Mouse (Mus musculus): ENCODE data around the gene Hmgb4. TPM values are rescaled to one million over a fixed set of nuclear protein-coding genes. Genes with fewer than 3 reads are reported as not detected.

Gene Hmgb4
- polyA plus RNA-seq, 1 experiment from 2014 or later = not detected

DNA sequence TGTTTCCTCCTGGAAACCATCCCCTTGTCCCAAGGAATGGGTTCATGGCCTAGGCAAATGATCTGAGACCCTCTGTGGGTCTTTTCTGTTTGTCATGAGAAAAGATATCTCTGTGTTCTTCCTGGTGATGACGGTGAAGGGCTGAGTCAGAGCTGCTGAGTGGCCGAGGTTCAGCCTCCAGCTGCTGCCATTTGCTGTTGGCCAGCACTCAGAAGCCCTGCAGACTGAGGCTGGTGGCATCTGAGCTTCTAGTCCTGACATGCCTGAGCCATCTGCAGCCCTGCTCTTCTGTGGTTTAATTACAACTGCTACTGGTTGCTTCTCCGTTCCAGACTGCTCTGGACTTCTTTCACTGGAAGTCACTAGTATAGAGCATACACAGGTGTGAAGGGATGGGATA is 4.6 kb upstream of the Hmgb4 start:
- H3K4me2 ChIP-seq = no peak overlapping the region
- no peak overlapping the region for H3K9ac ChIP-seq
- H3K9me3 ChIP-seq = no peaks in the 10 kb centered on the region
- H3K36me3 ChIP-seq = no peaks in the 10 kb centered on the region
- 78% methylated on average over 3 of the region's 3 CpGs for WGBS
- H3K27ac ChIP-seq = no peak overlapping the region
- no peaks in the 10 kb centered on the region for H3K27me3 ChIP-seq
- no peak overlapping the region for H3K4me3 ChIP-seq
- ATAC-seq (ENCODE audit: low FRiP score) = no peak
- H3K4me1 ChIP-seq (replicated peaks) = peaks cover 20% of the 10 kb centered on the region

DNA sequence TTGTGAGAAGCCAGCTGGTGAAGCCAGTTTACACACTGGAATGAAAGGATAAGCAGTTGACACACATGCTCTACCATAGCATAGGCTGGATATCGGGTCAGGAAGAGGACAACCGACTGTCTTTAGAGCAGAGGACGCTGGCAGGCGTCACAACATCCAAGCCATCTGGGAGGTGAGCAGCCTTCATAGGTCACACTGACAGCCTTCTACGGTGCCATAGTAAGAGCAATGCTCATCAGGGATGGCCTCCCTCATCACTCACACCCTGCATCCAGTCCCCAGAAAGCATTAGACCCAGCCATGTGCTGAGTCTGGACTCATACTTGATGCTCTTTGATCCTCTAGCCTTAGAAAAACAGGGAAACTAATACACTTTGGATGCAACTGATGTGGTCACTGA is 3.7 kb upstream of the Hmgb4 start:
- Histone ChIP-seq H3K9me3 (no peaks in the 10 kb centered on the region), H3K36me3 (no peaks in the 10 kb centered on the region), H3K4me1 (replicated peaks) (peaks cover 12% of the 10 kb centered on the region; the same call in 1 of the 2 replicates), H3K4me3 (no peak overlapping the region), H3K27ac (no peak overlapping the region), H3K9ac (no peak overlapping the region), H3K27me3 (no peaks in the 10 kb centered on the region), H3K4me2 (no peak overlapping the region)
- WGBS = 94% methylated on average over 5 of the region's 5 CpGs
- ATAC-seq (ENCODE audit: low FRiP score) = no peak

DNA sequence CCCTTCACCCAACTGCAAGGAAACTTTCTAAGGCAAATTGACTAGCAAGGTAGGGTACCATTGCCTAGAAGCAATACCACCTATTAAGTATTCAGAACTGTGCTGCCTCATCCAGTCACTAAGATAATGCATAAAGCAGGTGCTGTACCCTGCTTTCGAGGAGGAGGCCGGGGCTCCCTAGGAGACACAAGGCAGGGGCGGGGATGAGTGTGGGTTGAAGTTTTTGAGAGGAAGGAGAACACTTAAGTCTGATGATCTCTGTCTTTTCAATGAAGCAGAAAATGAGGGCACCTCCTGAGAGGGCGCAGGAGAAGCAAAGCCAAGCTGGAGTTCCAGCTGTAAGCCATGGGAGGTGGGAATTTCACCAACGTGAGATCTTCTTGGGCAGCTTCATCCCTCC is 1.5 kb downstream of the Hmgb4 start:
- Histone ChIP-seq H3K36me3 (no peaks in the 10 kb centered on the region), H3K4me2 (no peak overlapping the region), H3K27me3 (no peaks in the 10 kb centered on the region), H3K27ac (no peak overlapping the region), H3K9ac (no peak overlapping the region), H3K9me3 (no peaks in the 10 kb centered on the region), H3K4me1 (replicated peaks) (0 out of 2 replicates have a peak, but pooled peaks cover 7% of the 10 kb centered on the region), H3K4me3 (no peak overlapping the region)
- 92% methylated on average over 5 of the region's 5 CpGs for WGBS
- no peak for ATAC-seq (ENCODE audit: low FRiP score)

DNA sequence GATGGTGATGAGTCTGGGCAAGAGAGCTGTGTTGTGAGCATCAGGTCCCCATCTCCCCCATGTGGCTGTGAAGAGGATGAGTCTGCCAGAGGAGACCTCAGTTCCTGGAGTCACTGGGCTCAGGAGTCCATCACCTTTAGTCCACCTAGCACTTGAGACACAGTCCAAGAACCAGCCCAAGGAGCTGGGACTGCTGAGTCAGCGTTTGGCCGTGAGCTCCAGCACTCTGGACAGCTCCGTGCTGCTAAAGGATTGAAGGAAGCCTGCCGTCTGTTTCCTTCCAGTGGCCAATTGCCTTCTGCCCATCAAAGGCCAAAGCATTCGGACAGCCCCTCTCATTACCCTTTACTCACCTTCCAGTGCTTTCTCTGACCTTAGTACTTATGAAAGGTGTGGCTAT is 12.1 kb downstream of the Hmgb4 start:
- H3K36me3 ChIP-seq = no peaks in the 10 kb centered on the region
- peaks cover 15% of the 10 kb centered on the region; the same call in 1 of the 2 replicates for H3K4me1 ChIP-seq (replicated peaks)
- H3K27ac ChIP-seq = no peak overlapping the region
- no peak overlapping the region for H3K4me3 ChIP-seq
- H3K9ac ChIP-seq = no peak overlapping the region
- no peak for ATAC-seq (ENCODE audit: low FRiP score)
- no peaks in the 10 kb centered on the region for H3K27me3 ChIP-seq
- no peak overlapping the region for H3K4me2 ChIP-seq
- 15% methylated on average over 5 of the region's 5 CpGs for WGBS
- no peaks in the 10 kb centered on the region for H3K9me3 ChIP-seq

DNA sequence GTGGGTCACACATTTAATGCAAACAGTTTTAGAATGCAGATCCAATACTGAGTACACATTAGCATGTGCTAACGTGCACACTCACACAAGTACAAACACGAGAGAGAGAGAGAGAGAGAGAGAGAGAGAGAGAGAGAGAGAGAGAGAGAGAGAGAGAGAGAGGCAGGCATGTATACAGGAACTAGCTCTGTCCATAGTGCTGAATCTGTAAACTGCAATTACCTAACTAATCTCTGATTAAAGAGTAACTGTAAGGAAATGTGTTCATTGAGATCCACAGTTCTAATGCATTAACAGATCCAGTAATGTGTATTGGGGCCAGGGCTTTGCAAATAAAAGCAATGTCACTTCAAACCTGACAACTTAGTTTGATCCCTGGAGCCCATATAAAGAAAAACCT is 15.6 kb downstream of the Hmgb4 start:
- ATAC-seq (ENCODE audit: low FRiP score) = no peak
- Histone ChIP-seq H3K27me3 (no peaks in the 10 kb centered on the region), H3K4me1 (replicated peaks) (peaks cover 44% of the 10 kb centered on the region), H3K36me3 (no peaks in the 10 kb centered on the region), H3K4me3 (no peak overlapping the region), H3K9ac (no peak overlapping the region), H3K27ac (no peak overlapping the region), H3K9me3 (no peaks in the 10 kb centered on the region), H3K4me2 (no peak overlapping the region)
- 30% methylated on average over 2 of the region's 2 CpGs for WGBS

DNA sequence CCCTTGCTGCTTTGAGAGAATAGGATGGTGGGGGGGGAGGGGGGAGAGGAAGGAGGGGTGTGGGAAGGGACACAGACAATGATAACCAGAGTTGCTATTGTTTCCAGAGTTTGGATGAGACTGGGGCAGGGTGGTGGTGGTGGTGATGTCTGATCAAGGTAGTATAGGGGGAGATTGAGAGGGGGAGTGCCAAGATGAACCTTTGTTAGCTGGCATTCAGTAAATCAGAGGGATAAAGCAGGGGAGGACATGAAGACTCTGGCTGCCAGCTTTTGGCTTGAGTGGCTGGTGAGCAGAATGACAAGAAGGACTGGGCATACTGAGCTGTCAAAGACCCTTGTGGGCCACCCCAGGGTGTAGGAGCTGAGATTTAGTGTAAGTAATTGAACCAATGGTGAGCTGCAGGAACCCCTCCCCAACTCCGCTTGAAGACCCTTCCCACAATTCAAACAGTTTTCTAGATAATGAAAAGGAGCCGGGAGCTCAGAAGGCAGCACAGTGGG is 18.9 kb downstream of the Hmgb4 start:
- H3K4me1 ChIP-seq (replicated peaks) = peaks cover 30% of the 10 kb centered on the region
- peak; percentile 28; the same call in 1 of the 2 replicates for ATAC-seq (ENCODE audit: low FRiP score)

DNA sequence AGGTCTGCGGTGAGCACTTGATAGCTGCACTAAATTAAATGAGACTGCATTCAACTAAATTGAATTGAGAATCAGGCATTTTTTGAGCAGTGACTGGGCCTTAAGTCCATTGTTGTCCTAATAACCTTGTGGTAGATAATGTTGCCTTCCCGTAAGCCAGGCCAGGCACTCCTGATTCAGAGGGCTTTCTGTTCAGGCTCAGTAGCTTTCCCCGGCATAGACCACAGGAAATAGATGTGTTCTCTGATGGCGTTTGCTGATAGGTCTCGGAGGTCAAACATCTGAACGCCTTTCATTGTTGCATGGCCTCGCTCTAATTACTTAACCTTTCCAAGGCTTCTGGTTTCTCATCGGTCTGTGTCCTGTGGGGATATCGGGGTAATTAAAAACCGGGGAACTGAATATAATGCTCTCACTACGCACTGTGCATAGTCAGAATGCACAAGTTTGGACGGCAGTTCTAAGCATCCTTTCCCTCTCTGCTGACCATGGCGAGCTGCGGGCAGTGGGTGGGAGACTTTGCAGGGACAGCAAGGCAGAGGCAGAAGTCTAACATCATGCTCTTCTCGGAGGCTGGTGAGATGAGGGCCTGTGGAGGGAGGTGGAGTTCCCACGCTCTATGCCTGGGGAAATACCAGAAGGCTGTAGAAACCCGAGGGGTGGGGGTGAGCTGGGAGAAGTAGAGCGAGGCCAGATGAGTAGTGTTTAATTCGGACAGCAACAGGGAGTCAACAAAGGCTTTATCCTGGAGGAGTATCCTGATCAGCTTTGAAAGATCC is 19.5 kb downstream of the Hmgb4 start:
- H3K4me1 ChIP-seq (replicated peaks) = peaks cover 29% of the 10 kb centered on the region
- H3K9ac ChIP-seq = no peak overlapping the region
- WGBS = 16% methylated on average over 19 of the region's 19 CpGs
- H3K36me3 ChIP-seq = no peaks in the 10 kb centered on the region
- ATAC-seq (ENCODE audit: low FRiP score) = peak; percentile 49
- peak overlapping the region; percentile 68 for H3K27ac ChIP-seq
- no peaks in the 10 kb centered on the region for H3K9me3 ChIP-seq
- H3K4me3 ChIP-seq = no peak overlapping the region
- no peaks in the 10 kb centered on the region for H3K27me3 ChIP-seq
- no peak overlapping the region for H3K4me2 ChIP-seq

More for the DNA sequence above, 18.9 kb downstream of the Hmgb4 start:
- 33% methylated on average over 2 of the region's 2 CpGs for WGBS
- Histone ChIP-seq H3K27ac (peak overlapping the region; percentile 68), H3K4me2 (no peak overlapping the region), H3K36me3 (no peaks in the 10 kb centered on the region), H3K9ac (no peak overlapping the region), H3K4me3 (no peak overlapping the region), H3K27me3 (no peaks in the 10 kb centered on the region), H3K9me3 (no peaks in the 10 kb centered on the region)

DNA sequence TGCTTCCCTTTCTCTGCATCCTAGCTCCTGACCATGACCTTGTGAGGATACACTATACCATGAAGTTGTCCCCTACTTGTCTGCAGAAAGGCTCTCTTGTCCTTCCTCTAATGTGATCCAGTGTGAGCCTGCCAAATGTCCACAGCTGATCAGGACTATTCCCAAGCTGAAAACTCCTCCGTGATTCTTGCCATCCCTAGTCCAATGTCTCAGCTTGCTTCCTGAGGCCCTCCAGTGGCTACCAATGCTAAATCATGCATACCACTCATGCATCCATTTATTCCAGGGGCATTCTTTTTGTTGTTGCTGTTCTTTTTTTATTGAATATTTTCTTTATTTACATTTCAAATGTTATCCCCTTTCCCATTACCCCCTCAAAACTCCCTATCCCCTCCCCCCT is 21.6 kb downstream of the Hmgb4 start:
- ATAC-seq (ENCODE audit: low FRiP score) = no peak
- Histone ChIP-seq H3K36me3 (no peaks in the 10 kb centered on the region), H3K9me3 (no peaks in the 10 kb centered on the region), H3K4me2 (no peak overlapping the region), H3K4me1 (replicated peaks) (peaks cover 29% of the 10 kb centered on the region), H3K4me3 (no peak overlapping the region), H3K27ac (no peak overlapping the region), H3K27me3 (no peaks in the 10 kb centered on the region), H3K9ac (no peak overlapping the region)
- 41% methylated on average over 1 of the region's 1 CpGs for WGBS

DNA sequence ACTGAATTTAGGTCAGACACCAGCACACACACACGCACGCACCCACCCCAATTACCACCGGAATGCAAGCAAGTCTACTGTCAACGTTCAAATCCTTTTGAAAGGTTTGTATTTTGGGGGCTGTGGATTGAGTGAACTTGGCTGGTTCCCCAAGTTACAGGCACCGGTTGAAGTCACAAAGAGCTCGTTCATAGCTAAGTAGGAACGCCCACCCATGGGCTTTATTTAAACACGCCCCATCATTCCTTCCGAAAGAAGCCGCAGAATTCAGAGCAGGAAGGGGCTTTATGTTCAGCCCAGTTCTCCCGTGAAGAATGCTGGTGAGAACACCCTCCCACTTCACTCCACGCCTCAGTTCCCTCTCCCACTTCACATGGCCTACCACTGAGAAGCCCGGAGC is 27.3 kb downstream of the Hmgb4 start:
- H3K4me2 ChIP-seq = no peak overlapping the region
- no peaks in the 10 kb centered on the region for H3K9me3 ChIP-seq
- H3K27me3 ChIP-seq = no peaks in the 10 kb centered on the region
- no peak for ATAC-seq (ENCODE audit: low FRiP score)
- no peak overlapping the region for H3K4me3 ChIP-seq
- no peak overlapping the region for H3K9ac ChIP-seq
- WGBS = 80% methylated on average over 13 of the region's 13 CpGs
- peaks cover 11% of the 10 kb centered on the region for H3K4me1 ChIP-seq (replicated peaks)
- no peaks in the 10 kb centered on the region for H3K36me3 ChIP-seq
- H3K27ac ChIP-seq = no peak overlapping the region

DNA sequence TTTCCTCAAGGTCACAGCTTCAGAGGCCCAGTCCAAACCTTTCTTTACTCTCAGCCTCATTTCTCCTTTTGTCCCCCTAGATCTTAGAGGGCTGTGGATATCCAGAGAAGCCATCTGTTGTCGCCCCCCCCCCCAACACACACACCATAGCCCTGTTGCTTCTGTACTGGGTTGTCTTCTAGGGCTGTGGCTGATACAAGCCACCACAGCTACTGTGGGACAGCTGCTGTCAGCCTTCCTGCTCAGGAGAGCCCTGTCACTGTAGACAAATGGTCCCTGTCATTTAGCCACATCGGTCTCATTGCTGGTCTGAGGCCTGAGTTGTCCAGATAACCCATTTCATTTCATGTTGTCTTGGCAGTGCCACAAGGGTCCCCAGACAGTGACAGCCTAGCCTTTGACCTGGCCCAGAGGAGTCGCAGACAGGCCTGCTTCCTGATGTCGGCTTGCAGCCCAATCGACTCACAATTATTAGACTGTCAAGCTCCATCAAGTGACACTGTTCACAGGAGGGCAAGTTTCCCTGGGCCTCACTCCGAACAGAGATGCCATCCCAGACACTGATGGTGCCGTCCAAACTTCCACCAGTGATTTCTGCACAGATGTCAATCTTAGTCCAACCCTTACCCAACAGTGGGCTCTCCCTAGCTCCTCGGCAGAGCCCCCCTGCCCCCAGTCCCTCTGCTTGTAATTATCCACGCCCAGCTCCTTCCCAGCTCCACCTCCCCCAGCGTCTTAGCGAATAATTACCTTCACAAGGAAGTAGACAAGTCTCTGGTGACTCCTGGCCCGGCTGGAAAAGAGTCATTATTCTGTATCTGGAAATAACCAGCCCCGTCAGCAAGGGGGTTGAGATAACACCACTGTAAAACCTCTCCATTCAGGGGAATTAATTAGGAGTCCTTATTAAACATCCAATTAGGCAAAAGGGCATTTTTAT is 33.1 kb downstream of the Hmgb4 start:
- Histone ChIP-seq H3K27me3 (no peaks in the 10 kb centered on the region), H3K36me3 (no peaks in the 10 kb centered on the region), H3K9me3 (no peaks in the 10 kb centered on the region), H3K27ac (peak overlapping the region; percentile 66), H3K4me2 (no peak overlapping the region), H3K9ac (no peak overlapping the region), H3K4me1 (replicated peaks) (peaks cover 37% of the 10 kb centered on the region), H3K4me3 (no peak overlapping the region)
- 28% methylated on average over 13 of the region's 13 CpGs for WGBS
- peak; percentile 50 for ATAC-seq (ENCODE audit: low FRiP score)

DNA sequence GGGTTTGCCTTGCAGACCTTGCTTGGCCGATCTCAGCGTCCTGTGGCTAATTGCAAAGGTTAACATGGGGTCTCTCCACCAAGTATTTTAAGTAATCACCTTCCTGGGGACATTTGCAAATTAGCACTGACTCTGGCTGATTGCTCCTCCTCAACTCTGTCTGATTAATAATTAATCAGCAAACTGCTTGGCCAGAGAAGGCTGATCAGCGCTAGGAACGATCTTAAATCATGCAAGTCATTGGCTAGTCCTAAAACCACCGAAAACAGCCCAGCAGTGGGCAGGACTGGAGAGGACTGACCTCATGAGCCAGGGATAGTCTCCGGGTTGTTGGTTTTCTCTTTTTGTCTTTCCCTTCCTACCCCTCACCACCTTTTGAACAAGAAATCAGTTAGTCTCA is 36.3 kb downstream of the Hmgb4 start:
- Histone ChIP-seq H3K4me2 (no peak overlapping the region), H3K9ac (no peak overlapping the region), H3K4me3 (no peak overlapping the region), H3K9me3 (no peaks in the 10 kb centered on the region), H3K36me3 (no peaks in the 10 kb centered on the region), H3K27ac (no peak overlapping the region), H3K27me3 (0 out of 2 replicates have a peak, but pooled peaks cover 2% of the 10 kb centered on the region), H3K4me1 (replicated peaks) (peaks cover 31% of the 10 kb centered on the region)
- ATAC-seq (ENCODE audit: low FRiP score) = no peak
- WGBS = 61% methylated on average over 6 of the region's 6 CpGs

DNA sequence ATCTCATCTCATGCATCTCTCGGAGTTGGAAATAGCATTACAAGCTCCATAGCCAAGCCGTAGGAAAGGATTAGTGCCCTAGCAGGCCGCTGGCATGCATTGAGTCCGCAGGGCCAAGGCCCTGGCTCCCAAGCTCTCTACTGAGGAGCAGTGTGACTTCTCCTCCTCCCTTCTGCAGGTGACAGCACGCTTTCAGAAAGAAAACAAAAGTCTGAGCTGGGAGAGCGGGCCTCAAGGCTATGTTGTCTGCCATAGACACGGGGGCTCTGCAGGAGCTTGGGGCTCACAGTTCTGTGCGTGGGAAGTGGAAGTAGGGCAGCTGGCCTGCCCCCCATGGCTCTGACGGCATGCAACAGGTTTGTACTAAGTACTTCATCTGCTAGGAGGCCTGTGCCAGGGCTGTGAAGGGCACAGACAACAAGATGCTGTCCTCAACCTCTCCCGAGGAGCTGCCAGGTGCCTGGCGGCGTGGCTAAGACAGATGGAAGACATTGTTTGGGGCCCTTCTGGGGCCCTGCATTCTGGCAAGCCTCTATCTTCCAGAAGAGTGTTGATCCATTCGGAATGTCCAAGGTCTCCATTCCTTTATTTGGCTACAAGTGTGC is 42.7 kb downstream of the Hmgb4 start:
- H3K27ac ChIP-seq = no peak overlapping the region
- H3K36me3 ChIP-seq = peaks cover 8% of the 10 kb centered on the region; the same call in 1 of the 2 replicates
- 74% methylated on average over 13 of the region's 13 CpGs for WGBS
- ATAC-seq (ENCODE audit: low FRiP score) = no peak
- H3K4me2 ChIP-seq = no peak overlapping the region
- no peak overlapping the region for H3K9ac ChIP-seq
- no peaks in the 10 kb centered on the region for H3K9me3 ChIP-seq
- H3K4me1 ChIP-seq (replicated peaks) = peaks cover 2% of the 10 kb centered on the region; the same call in 1 of the 2 replicates
- no peak overlapping the region for H3K4me3 ChIP-seq
- H3K27me3 ChIP-seq = 0 out of 2 replicates have a peak, but pooled peaks cover 2% of the 10 kb centered on the region
